Mouse (Mus musculus): ENCODE results near the gene Lrch4. TPM values are rescaled to one million over a fixed set of nuclear protein-coding genes. Genes with fewer than 3 reads are reported as not detected.

The Lrch4 gene
- polyA plus RNA-seq, 1 experiment from 2014 or later, result 26.4 TPM

DNA sequence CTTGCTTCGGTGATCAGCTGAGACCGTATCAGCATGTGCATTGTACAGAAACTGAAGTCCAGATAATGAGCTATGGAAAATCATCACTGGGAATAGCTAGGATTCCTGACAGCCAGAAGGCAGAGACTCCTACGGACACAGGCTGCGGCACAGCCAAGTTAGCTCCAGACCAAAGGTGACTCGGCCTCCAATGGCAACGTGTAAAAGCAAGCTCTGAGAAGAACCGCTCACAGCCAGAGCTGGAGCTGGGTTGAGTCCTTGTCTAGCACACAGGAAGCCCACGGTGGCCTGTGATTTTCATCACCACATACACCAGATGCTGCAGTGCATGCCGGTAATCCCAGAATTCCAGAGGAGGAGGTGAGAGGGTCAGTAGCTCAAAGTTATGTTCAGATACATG lies 61.6 kb downstream of the Lrch4 start:
- Histone ChIP-seq H3K9me3 (replicated peaks) (no peaks in the 10 kb centered on the region), H3K27ac (replicated peaks) (peak overlapping the region; percentile 97), H3K4me1 (replicated peaks) (peaks cover 49% of the 10 kb centered on the region), H3K9ac (no peak overlapping the region), H3K36me3 (replicated peaks) (no peaks in the 10 kb centered on the region), H3K4me3 (replicated peaks) (no peak overlapping the region), H3K27me3 (no peaks in the 10 kb centered on the region), H3K4me2 (no peak overlapping the region)
- ATAC-seq (ENCODE audit: insufficient read depth), result no peak
- 70% methylated on average over 9 of the region's 9 CpGs for WGBS (ENCODE audit: insufficient replicate concordance)

Other genes with a start within 250 kb of the Lrch4 start
- 0.07 and 0.25 TPM in 2 replicates for gene Zan, start 152.1 kb upstream of the Lrch4 start, polyA plus RNA-seq (2015; fragmentation: Nextera tagmentation; extraction: Ambion mirVana)
- gene Pop7, start 126.6 kb upstream of the Lrch4 start, polyA plus RNA-seq (2015; fragmentation: Nextera tagmentation; extraction: Ambion mirVana), result 29.4 and 33.4 TPM in 2 replicates
- 3.2 and 3.8 TPM in 2 replicates for gene Gigyf1, start 110.6 kb upstream of the Lrch4 start, polyA plus RNA-seq (2015; fragmentation: Nextera tagmentation; extraction: Ambion mirVana)
- 0.68 and 1.0 TPM in 2 replicates for gene Epo, start 95.9 kb upstream of the Lrch4 start, polyA plus RNA-seq (2015; fragmentation: Nextera tagmentation; extraction: Ambion mirVana)
- gene Gnb2, start 95.6 kb upstream of the Lrch4 start, polyA plus RNA-seq (2015; fragmentation: Nextera tagmentation; extraction: Ambion mirVana), result 150 and 161 TPM in 2 replicates
- gene Actl6b, start 75.6 kb upstream of the Lrch4 start, polyA plus RNA-seq (2015; fragmentation: Nextera tagmentation; extraction: Ambion mirVana), result 0.07 TPM in 2 replicates
- 55.1 and 65.5 TPM in 2 replicates for gene Tfr2, start 59.3 kb upstream of the Lrch4 start, polyA plus RNA-seq (2015; fragmentation: Nextera tagmentation; extraction: Ambion mirVana)
- gene Mospd3, start 28.1 kb upstream of the Lrch4 start, polyA plus RNA-seq (2015; fragmentation: Nextera tagmentation; extraction: Ambion mirVana), result 29.7 and 31.7 TPM in 2 replicates
- 16.6 and 17.4 TPM in 2 replicates for gene Pcolce, start 15.3 kb upstream of the Lrch4 start, polyA plus RNA-seq (2015; fragmentation: Nextera tagmentation; extraction: Ambion mirVana)
- gene Fbxo24, start 119 bp upstream of the Lrch4 start, polyA plus RNA-seq (2015; fragmentation: Nextera tagmentation; extraction: Ambion mirVana), result not detected in 2 replicates
- 6.0 and 7.8 TPM in 2 replicates for gene Gm20605, start 54 bp downstream of the Lrch4 start, polyA plus RNA-seq (2015; fragmentation: Nextera tagmentation; extraction: Ambion mirVana)
- 3.6 and 4.6 TPM in 2 replicates for gene Sap25, start 12.2 kb downstream of the Lrch4 start, polyA plus RNA-seq (2015; fragmentation: Nextera tagmentation; extraction: Ambion mirVana)
- 0.07 TPM in 1 of 2 replicates, not detected in the other for gene Irs3, start 16.6 kb downstream of the Lrch4 start, polyA plus RNA-seq (2015; fragmentation: Nextera tagmentation; extraction: Ambion mirVana)
- 35.3 and 35.6 TPM in 2 replicates for gene Agfg2, start 55.6 kb downstream of the Lrch4 start, polyA plus RNA-seq (2015; fragmentation: Nextera tagmentation; extraction: Ambion mirVana)
- gene Nyap1, start 112.5 kb downstream of the Lrch4 start, polyA plus RNA-seq (2015; fragmentation: Nextera tagmentation; extraction: Ambion mirVana), result 0.21 and 0.39 TPM in 2 replicates
- 68.8 and 75.1 TPM in 2 replicates for gene Tsc22d4, start 116.6 kb downstream of the Lrch4 start, polyA plus RNA-seq (2015; fragmentation: Nextera tagmentation; extraction: Ambion mirVana)
- 21.0 and 21.3 TPM in 2 replicates for gene Ppp1r35, start 149.7 kb downstream of the Lrch4 start, polyA plus RNA-seq (2015; fragmentation: Nextera tagmentation; extraction: Ambion mirVana)
- 4.0 and 5.0 TPM in 2 replicates for gene Mepce, start 158.5 kb downstream of the Lrch4 start, polyA plus RNA-seq (2015; fragmentation: Nextera tagmentation; extraction: Ambion mirVana)
- gene Zcwpw1, start 158.7 kb downstream of the Lrch4 start, polyA plus RNA-seq (2015; fragmentation: Nextera tagmentation; extraction: Ambion mirVana), result 3.2 and 3.3 TPM in 2 replicates
- gene Pilra, start 207.2 kb downstream of the Lrch4 start, polyA plus RNA-seq (2015; fragmentation: Nextera tagmentation; extraction: Ambion mirVana), result 4.0 and 4.7 TPM in 2 replicates
- 4.9 and 5.7 TPM in 2 replicates for gene Pilrb1, start 229.0 kb downstream of the Lrch4 start, polyA plus RNA-seq (2015; fragmentation: Nextera tagmentation; extraction: Ambion mirVana)
- 5.2 and 6.4 TPM in 2 replicates for gene Pilrb2, start 242.7 kb downstream of the Lrch4 start, polyA plus RNA-seq (2015; fragmentation: Nextera tagmentation; extraction: Ambion mirVana)